Mouse (Mus musculus) bone marrow, adult 2 months (tissue): ENCODE data around the gene Cpm. TPM values are rescaled to one million over a fixed set of nuclear protein-coding genes. Genes with fewer than 3 reads are reported as not detected.
"Not testable (repeated sequence)": the region's sequence is repeated elsewhere in the genome, so short reads cannot be mapped to it uniquely, and the experiment has no call there.

Experiments
- H3K27ac ChIP-seq: fragments of 200-500 bp; 2 replicates; pipeline ENCODE4 v1.5.1; 2012; ENCODE audit warnings: low read depth, mild to moderate bottlenecking, control low read depth, inconsistent platforms, low read length; ENCODE audit not compliant: control insufficient read depth, poor library complexity, insufficient read depth
- H3K4me1 ChIP-seq: fragments of 200-500 bp; 2 replicates; pipeline ENCODE4 v1.6.1; 2011; ENCODE audit warnings: low read length; ENCODE audit not compliant: control insufficient read depth, insufficient read depth
- H3K4me3 ChIP-seq: fragments of 200-500 bp; replicated peaks from 2 replicates; pipeline ENCODE3; 2011; ENCODE audit warnings: mild to moderate bottlenecking, low read depth, low read length, control low read depth; ENCODE audit not compliant: control insufficient read depth
- CTCF ChIP-seq: fragments of 200-500 bp; IDR thresholded peaks from 2 replicates; pipeline ENCODE4 v1.5.1; 2011; ENCODE audit warnings: low read length, control low read depth; ENCODE audit not compliant: control insufficient read depth, insufficient read depth
- POLR2A ChIP-seq: fragments of 200-500 bp; IDR thresholded peaks from 2 replicates; pipeline ENCODE4 v1.6.1; 2011; ENCODE audit warnings: low read depth, mild to moderate bottlenecking, control low read depth, low read length, borderline replicate concordance; ENCODE audit not compliant: control insufficient read depth
- WGBS: fragments of 180-500 bp; shearing (Covaris S2); methylation state at CpG from one replicate; pipeline ENCODE4 v1.1.7; 2018; 5-methylcytosine and 5-hydroxymethylcytosine counted together
- polyA plus RNA-seq: library from polyadenylated mRNA; stranded (reverse); fragments of >200 nt; gene quantifications from 2 replicates; pipeline ENCODE4 v1.2.4, GENCODE M21; 2011; ENCODE audit warnings: low replicate concordance; ENCODE audit not compliant: missing spikeins, insufficient read depth, insufficient read length

The Cpm gene
- polyA plus RNA-seq, 1 experiment: 11.6 TPM

DNA sequence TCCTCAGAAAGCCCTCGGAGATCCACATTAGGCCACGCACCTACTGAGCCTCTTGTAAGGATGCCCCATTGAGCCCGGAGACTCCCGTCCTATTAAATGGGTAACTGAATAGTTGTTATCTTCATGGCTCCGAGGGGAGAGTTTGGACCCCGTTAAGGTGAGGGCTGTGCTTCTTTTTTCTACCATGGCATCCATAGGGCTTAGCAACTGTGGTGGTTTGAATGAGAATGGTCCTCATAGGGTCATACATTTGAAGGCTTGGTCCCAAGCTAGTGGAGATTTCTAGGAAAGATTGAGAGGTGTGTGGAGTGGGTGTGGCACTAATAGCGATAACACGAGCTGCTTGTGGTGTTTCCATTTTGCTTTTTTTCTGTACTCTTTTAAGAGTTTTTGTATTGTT is 14.1 kb upstream of the Cpm start:
- TF ChIP-seq POLR2A: no peak
- Histone ChIP-seq H3K27ac (no peak overlapping the region), H3K4me3 (no peak overlapping the region), H3K4me1 (no peaks in the 10 kb centered on the region; the same call in 1 of the 2 replicates)
- WGBS: 86% methylated on average over 8 of the region's 8 CpGs

DNA sequence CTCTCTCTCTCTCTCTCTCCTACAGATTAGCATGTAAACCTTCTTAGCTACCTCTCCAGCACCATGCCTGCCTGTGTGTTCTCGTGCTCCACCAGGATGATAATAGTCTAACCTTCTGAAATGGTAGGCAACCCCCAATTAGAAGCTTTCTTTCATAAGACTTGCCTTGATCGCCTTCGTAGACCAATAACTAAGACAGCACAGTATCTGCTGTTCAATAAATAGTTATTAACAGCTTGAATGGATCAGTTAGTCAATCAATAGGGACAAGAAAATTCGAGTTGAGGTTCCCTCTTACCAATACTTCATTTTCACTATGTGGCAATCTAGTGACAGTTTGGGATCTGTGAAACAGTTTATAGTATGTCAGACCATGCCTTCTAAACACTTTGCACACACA is 13.6 kb upstream of the Cpm start:
- Histone ChIP-seq H3K4me3 (no peak overlapping the region), H3K4me1 (no peaks in the 10 kb centered on the region; the same call in 1 of the 2 replicates), H3K27ac (no peak overlapping the region)
- WGBS: 69% methylated on average over 4 of the region's 4 CpGs
- TF ChIP-seq POLR2A (no peak), CTCF (no peak)

- 86% methylated on average over 6 of the region's 6 CpGs for WGBS
- no peak overlapping the region for H3K27ac ChIP-seq
- no peak for TF ChIP-seq CTCF
- TF ChIP-seq POLR2A: no peak
- no peak overlapping the region for H3K4me3 ChIP-seq
- H3K4me1 ChIP-seq: no peaks in the 10 kb centered on the region; the same call in 1 of the 2 replicates
These were observed 13.1 kb upstream of the Cpm start for GRCm38 (mm10) chr10:117616191-117616680.

- WGBS: 84% methylated on average over 4 of the region's 4 CpGs
- not testable (repeated sequence) for H3K27ac ChIP-seq, H3K4me3 ChIP-seq, H3K4me1 ChIP-seq
These were observed 12.5 kb upstream of the Cpm start for GRCm38 (mm10) chr10:117616765-117617164.

DNA sequence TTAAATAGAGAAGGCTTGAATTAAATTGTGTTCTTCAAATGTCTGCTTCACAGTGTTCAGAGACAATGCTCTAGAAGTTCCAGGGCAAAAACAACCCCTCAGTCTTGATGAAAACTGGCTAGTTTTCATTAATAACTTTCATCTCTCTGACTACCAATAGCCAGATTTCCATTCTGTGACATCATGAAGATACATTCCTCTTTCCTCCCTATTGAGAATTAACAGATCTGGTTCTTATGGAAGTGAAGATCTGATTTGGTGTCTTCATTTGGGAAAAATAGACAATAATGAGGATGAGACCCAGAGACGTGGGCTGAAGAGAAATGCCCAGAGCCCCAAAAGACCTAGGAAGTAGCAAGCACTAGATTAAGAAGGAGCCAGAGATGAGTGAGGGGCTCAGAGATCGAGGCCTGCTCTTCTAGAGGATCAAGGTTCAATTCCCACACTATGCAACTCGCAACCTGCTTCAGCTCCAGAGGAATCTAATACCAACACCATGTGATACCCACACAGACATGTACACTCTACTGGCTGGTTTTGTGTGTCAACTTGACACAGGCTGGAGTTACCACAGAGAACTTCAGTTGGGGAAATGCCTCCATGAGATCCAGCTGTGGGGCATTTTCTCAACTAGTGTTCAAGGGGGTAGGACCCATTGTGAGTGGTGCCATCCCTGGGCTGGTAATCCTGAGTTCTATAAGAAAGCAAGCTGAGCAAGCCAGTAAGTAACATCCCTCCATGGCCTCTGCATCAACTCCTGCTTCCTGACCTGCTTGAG is 11.5 kb upstream of the Cpm start:
- 73% methylated on average over 3 of the region's 3 CpGs for WGBS
- H3K4me3 ChIP-seq: no peak overlapping the region
- TF ChIP-seq POLR2A (no peak), CTCF (no peak)
- H3K27ac ChIP-seq: no peak overlapping the region
- H3K4me1 ChIP-seq: no peaks in the 10 kb centered on the region; the same call in 1 of the 2 replicates

DNA sequence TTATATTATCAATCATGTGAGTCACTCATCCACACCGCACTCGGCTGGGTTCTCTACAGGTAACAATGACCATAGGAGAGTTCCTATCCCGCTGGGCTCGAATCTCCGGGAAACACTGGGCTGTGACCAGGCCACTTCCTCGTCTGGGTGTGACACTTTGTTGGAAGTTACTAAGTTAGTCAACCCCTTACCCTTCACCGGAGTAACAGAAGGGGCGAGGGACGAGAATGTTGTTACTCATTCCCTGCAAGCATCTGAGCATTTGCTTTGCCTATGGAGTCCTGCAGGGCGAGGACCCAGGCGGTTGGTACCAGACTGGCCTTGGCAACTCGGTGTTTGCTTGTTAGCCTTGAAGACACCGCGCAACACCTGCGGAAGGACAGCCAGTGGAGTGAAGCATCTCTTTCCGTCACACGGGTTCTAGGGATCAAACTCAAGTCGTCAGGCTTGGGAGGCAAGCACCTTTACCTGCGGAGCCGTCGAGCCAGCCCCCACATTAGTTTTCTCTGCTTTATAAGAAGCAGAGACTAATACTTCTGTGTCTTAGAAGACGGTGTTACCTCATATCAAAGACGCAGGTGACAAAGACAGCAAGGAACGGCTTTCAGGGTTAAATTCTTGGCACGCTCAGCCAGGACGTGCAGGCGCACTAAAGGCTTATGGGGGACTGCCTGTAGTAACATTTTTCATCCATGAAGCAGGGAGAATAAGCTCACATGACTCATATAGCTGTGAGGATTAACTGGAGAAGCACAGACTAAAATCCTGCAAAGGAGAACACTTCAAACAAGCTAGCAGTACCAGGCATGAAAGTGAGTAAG is 10.0 kb upstream of the Cpm start:
- Histone ChIP-seq H3K4me1 (no peaks in the 10 kb centered on the region), H3K27ac (no peak overlapping the region), H3K4me3 (no peak overlapping the region)
- TF ChIP-seq POLR2A (no peak), CTCF (no peak)
- WGBS: 86% methylated on average over 27 of the region's 27 CpGs

DNA sequence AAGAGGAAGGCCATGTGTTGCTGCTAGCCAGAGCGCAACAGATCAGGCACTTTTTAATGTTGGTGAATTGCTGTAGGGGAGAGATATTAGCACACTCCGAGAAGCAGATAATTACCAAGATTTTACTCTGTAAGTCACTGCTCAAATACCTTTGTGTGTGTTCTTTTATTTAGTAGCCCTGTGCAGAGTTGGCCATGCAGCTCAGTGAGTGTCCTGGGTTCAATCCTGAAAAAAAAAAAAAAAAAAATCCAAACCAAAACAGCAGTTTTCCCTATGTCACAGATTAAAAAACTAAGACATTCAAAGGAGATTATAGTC is 9.5 kb upstream of the Cpm start:
- TF ChIP-seq CTCF (no peak), POLR2A (no peak)
- no peak overlapping the region for H3K27ac ChIP-seq
- H3K4me3 ChIP-seq: no peak overlapping the region
- no peaks in the 10 kb centered on the region for H3K4me1 ChIP-seq
- WGBS: 92% methylated on average over 2 of the region's 2 CpGs

DNA sequence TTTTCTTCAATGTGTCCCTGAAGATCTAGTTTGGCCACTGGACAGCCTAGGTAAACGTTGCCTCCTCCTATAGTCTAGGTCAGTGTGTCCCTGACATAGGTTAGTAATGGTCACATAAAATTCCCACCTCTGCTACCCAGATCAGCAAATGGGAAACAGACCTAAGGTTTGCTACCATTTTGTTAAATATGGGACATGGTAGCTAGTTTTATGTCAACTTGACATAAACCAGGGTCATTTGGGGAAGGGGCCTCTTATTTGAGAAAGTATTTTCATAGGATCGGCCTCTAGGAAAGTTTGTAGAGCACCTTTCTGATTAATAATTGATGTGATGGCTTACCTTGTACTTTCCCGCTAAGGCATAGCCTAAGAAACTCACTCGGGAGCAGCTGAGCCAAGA is 8.8 kb upstream of the Cpm start:
- Histone ChIP-seq H3K4me1 (no peaks in the 10 kb centered on the region), H3K27ac (no peak overlapping the region), H3K4me3 (no peak overlapping the region)
- 82% methylated on average over 4 of the region's 4 CpGs for WGBS
- TF ChIP-seq CTCF (no peak), POLR2A (no peak)

GRCm38 (mm10) chr10:117620934-117621501 is 8.3 kb upstream of the Cpm start:
- H3K4me1 ChIP-seq: no peaks in the 10 kb centered on the region
- no peak overlapping the region for H3K27ac ChIP-seq
- TF ChIP-seq CTCF (no peak), POLR2A (no peak)
- 64% methylated on average over 3 of the region's 3 CpGs for whole genome bisulfite sequencing
- H3K4me3 ChIP-seq: no peak overlapping the region
